Mouse (Mus musculus): ENCODE measurements around the gene Rgs14.

Gene Rgs14

GRCm38 (mm10) chr13:55403935-55404852 lies 34.7 kb downstream of the Rgs14 start:
- no peak for DNase-seq (ENCODE audit: extremely low spot score, low read depth, low spot score)

GRCm38 (mm10) chr13:55404853-55405782 lies 35.6 kb downstream of the Rgs14 start:
- DNase-seq (ENCODE audit: extremely low spot score, low read depth, low spot score), result peak; percentile 81

GRCm38 (mm10) chr13:55405783-55406390 lies 36.4 kb downstream of the Rgs14 start:
- DNase-seq (ENCODE audit: extremely low spot score, low read depth, low spot score), result no peak

GRCm38 (mm10) chr13:55407341-55407740 lies 37.8 kb downstream of the Rgs14 start:
- DNase-seq (ENCODE audit: extremely low spot score, low read depth, low spot score), result no peak

GRCm38 (mm10) chr13:55408546-55409120 lies 39.1 kb downstream of the Rgs14 start:
- no peak for DNase-seq (ENCODE audit: extremely low spot score, low read depth, low spot score)

- no peak for DNase-seq (ENCODE audit: extremely low spot score, low read depth, low spot score)
These were observed 42.3 kb downstream of the Rgs14 start for GRCm38 (mm10) chr13:55411826-55412225.

GRCm38 (mm10) chr13:55412643-55413307 lies 43.2 kb downstream of the Rgs14 start:
- no peak for DNase-seq (ENCODE audit: extremely low spot score, low read depth, low spot score)

- DNase-seq (ENCODE audit: extremely low spot score, low read depth, low spot score), result no peak
These were observed 43.8 kb downstream of the Rgs14 start for GRCm38 (mm10) chr13:55413333-55413732.

- no peak for DNase-seq (ENCODE audit: extremely low spot score, low read depth, low spot score)
These were observed 45.3 kb downstream of the Rgs14 start, which contains the start of gene Pfn3 for GRCm38 (mm10) chr13:55414743-55415380. TSS of gene Pfn3 (minus strand) at chr13:55415232.

- DNase-seq (ENCODE audit: extremely low spot score, low read depth, low spot score), result peak; percentile 37
These were observed 48.5 kb downstream of the Rgs14 start for GRCm38 (mm10) chr13:55418004-55418403.

GRCm38 (mm10) chr13:55419142-55419541 lies 49.6 kb downstream of the Rgs14 start:
- no peak for DNase-seq (ENCODE audit: extremely low spot score, low read depth, low spot score)

- no peak for DNase-seq (ENCODE audit: extremely low spot score, low read depth, low spot score)
These were observed 50.7 kb downstream of the Rgs14 start for GRCm38 (mm10) chr13:55420018-55420932.

- no peak for DNase-seq (ENCODE audit: extremely low spot score, low read depth, low spot score)
These were observed 51.6 kb downstream of the Rgs14 start for GRCm38 (mm10) chr13:55420933-55421800.

GRCm38 (mm10) chr13:55426613-55427012 lies 57.1 kb downstream of the Rgs14 start, which contains the start of gene F12:
TSS of gene F12 (minus strand) at chr13:55426793.
- no peak for DNase-seq (ENCODE audit: extremely low spot score, low read depth, low spot score)

GRCm38 (mm10) chr13:55429226-55429888 lies 59.8 kb downstream of the Rgs14 start:
- DNase-seq (ENCODE audit: extremely low spot score, low read depth, low spot score), result no peak

- DNase-seq (ENCODE audit: extremely low spot score, low read depth, low spot score), result no peak
These were observed 61.0 kb downstream of the Rgs14 start for GRCm38 (mm10) chr13:55430566-55430965.

Measured in hindlimb bud, embryonic 11.5 days (tissue).